Mouse (Mus musculus) brain, embryonic 14.5 days (tissue): ENCODE results near the gene Tbxas1.

Source experiments
- CTCF ChIP-seq: fragments of 200-500 bp; IDR thresholded peaks from 2 replicates; pipeline ENCODE4 v1.5.1; 2012; ENCODE audit warnings: inconsistent platforms, mild to moderate bottlenecking, moderate library complexity, borderline replicate concordance; ENCODE audit not compliant: insufficient read depth, insufficient read length; ENCODE audit errors: extremely low read depth
- POLR2A ChIP-seq: fragments of 200-500 bp; IDR thresholded peaks from 2 replicates; pipeline ENCODE4 v1.6.1; 2012; ENCODE audit warnings: mild to moderate bottlenecking, inconsistent platforms, borderline replicate concordance; ENCODE audit not compliant: poor library complexity, insufficient read depth, insufficient read length, severe bottlenecking; ENCODE audit errors: extremely low read depth

DNA sequence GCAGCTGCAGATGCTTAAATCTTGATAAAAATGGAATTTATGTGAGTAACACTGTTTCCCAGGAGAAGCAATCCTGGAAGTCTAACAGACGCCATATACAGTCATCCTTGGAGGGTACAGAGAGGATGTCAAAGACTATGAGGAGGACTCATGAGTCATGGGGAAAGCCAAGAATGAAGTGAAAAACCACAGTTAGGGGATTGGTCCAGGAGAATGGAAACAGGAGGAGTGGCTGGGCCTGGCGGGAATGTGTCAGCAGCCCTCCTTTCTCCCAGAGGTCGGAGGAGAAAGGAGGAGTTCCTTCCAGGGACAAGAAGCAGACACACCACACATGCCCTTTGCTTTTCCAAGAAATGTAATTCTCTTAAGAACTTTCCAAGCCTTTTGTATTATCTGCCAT, 45.8 kb upstream of the Tbxas1 start:
- no peak for TF ChIP-seq CTCF
- no peak for TF ChIP-seq POLR2A
